Mouse (Mus musculus): ENCODE measurements around the gene A730071L15Rik. TPM values are rescaled to one million over a fixed set of nuclear protein-coding genes. Genes with fewer than 3 reads are reported as not detected.
A peak's percentile ranks its signal among the peaks of the same experiment; 100 is the strongest.

A730071L15Rik gene
- total RNA-seq, 2 experiments from 2014 or later: 0.28 to 0.30 TPM

DNA sequence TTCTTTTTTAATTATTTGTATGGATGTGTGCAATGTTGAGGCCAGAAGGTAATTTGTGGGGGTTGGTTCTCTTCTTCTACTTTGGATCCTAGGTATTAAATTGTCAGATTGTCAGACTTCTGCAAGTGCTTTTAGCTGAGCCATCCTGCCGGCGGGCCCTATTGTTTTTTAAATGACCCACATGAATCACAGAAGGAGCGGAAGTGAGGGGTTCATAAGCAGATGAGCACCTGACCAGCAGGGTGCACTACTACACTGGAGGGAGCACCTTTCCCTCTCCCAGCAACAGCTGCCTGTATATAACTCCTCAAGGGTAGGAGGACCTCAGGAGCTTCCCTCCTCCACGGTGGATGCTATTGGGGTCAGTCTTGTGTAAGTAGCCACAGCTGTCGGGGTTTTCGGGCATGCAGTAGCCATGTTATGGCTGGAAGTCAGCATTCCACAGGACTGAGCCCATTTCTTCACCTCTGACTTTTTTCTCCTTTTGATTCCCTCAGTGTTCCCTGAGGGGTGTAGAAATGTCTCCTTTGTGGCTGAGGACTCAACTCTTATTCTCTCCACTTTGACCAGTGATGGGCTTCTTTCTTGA lies 18.9 kb upstream of the A730071L15Rik start:
- no peak for DNase-seq (ENCODE audit: low spot score in 2 of 2)

DNA sequence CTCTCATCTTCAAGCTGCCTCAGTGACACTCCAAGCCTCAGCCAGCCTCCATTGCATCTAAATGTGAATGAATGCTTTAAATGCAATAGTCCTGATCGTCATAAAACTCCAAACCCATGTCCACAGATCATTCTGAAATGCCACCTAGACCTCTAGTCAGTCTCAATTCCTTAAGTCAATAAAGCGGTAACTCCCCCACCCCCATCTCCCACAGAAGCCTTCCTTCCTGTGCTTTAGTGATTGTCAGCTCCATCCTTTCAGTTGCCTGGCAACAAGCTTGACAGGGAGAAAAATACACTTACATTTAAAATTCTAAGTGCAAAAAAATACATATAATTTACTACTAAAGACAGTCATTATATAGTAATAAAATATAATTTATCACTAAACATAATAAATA lies 16.6 kb upstream of the A730071L15Rik start:
- no peak for DNase-seq (ENCODE audit: low spot score in 2 of 2)

DNA sequence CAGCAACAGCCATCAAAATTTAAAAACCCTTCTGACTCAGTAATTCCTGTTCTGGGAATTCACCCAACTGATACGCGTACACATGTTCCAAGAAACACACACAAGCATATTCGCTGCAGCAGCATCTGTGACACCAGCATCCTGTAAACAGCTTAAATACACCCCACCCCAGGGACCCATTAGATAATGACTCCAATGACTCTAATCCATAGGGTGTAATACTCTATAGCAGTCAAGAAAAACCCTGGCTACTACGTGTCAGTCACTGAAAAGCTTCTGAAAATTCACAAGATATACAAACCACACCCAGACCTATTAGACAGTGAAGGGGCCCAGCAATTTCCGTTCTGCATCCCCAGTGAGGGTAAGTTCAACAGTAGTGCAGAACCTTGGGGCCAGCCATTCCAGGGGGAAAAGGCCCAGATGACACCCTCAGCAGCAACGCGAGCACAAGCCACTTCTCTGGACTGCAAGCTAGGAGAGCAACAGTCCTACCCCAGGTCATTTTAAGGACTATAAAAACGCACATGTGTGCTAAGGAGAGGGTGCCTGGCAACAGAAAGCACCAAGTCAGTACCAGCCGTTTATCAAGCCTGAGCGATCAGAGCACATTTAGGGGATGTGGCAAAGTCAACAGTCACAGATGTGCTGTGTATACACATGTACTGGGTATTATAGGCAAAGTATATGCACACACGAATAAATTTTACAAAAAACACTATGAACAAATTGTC lies 15.5 kb upstream of the A730071L15Rik start:
- no peak for DNase-seq (ENCODE audit: low spot score in 2 of 2)

DNA sequence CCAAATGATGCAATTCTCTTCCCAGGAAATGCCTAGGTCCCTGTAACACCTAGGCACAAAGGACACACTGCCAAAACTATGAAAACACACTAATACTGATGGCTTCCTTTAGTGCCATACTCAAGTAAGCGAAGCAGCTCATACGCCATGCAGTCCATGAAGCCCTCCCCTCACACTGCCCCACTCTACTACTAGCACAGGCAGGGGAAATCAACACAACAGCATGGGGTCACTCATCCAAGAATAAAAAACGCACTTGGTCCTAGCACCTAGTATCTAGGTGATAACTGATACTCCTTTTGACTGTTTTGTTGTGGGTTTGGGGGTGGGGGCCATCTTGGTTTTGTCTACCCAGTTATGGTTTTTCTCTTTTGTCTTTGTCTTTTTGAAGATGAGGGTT lies 12.4 kb upstream of the A730071L15Rik start:
- DNase-seq (ENCODE audit: low spot score in 2 of 2): no peak

DNA sequence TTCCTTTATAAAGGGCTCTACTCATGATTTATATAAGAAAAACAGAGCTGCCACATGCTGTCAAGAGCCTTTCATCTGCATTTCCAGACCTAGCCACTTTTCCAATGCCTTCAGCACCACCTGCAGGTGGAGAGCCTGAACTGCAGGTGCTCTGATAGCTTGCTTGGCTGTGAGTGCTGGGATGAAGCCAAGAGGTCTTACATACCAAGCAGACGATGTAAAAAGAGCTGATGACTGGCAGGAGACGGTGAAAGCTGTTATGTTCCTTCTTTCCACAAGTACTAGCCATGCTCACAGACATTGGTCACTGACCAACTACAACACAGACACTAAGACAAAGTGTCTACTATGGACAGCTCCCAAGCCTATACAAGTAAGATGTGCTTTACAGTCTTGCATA lies 12.0 kb upstream of the A730071L15Rik start:
- peak; percentile 94 to 96 for DNase-seq (ENCODE audit: low spot score in 2 of 2)

DNA sequence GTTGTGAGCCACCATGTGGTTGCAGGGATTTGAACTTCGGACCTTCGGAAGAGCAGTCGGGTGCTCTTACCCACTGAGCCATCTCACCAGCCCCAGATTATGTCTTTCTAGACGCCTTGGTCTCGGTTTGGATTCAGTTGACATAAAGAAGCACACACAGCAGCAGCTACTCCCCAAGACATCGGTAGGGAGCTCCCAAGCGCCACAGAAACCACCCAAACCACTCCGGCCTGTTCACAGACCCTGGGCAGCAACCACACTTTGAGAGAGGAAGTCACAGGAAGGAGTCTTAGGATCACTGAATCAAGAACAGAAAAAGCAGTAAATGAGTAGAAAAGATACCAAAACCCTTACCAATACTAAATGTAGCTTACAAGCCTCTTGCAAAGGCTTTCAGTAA lies 3.0 kb upstream of the A730071L15Rik start:
- DNase-seq (ENCODE audit: low spot score in 2 of 2): no peak

DNA sequence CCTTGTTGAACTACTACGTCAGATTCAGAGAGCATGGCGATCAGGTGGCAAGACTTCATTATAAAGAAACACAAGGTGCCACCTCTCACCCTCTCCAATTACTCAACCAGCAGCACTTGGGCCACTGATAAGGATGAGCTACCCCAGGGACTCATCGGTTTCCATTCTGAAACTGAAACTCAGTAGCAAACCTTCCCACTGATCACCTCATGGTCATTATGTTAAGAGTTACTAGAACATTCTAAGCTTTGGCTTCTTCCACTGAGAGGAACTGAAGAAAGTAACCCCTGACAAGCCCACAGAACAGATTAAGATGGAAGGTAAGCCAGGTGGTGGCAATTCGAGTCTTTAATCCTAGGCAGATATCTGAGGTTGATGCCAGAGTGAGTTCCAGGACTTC lies 1.4 kb upstream of the A730071L15Rik start:
- no peak for DNase-seq (ENCODE audit: low spot score in 2 of 2)

DNA sequence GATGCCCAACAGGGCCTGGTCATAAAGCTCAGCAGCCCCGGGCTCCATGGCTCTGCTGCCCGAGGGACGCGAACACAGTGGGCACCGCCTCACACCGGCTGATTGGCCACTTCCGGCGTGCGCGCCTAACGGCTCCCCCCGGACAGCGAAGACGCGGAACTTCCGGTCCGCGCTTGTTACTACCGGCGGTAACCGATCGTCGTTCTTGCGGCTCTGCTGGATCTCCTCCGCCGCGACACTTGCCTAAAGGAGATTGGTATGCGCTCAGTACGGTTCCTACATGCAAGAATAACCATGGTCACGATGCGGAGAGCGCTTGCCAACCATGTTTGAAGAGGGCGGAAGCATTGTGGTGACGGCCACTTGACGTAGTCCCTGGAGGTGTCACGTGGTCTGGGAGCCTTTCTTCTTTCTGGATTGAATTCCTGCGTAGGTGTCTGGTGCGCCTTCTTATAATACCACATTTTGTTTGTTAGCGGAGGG lies 299 bp downstream of the A730071L15Rik start, which contains the start of gene Nudcd3:
Gene Nudcd3, minus strand, starts transcription at position 329 of the 483 bp plus-strand sequence.
- peak; percentile 85 to 88 for DNase-seq (ENCODE audit: low spot score in 2 of 2)

DNA sequence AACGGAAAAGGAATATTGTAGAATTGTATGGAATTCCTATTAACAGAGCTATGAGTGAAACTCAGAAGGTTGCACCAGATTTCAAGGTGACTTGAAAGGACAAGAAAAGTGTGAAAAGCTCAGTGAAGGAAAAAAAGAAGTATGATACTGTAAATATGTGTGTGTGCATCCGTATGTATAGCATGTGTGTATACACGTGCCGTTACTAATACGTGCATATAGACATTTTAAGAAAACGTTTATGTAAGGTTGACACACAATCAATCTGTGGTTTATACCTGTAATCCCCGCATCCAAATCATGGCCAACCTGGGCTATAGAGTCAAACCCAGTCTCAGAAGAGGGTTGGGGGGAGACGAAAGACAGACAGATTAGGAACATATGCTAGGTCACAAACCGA lies 741 bp downstream of the A730071L15Rik start:
- no peak for DNase-seq (ENCODE audit: low spot score in 2 of 2)

DNA sequence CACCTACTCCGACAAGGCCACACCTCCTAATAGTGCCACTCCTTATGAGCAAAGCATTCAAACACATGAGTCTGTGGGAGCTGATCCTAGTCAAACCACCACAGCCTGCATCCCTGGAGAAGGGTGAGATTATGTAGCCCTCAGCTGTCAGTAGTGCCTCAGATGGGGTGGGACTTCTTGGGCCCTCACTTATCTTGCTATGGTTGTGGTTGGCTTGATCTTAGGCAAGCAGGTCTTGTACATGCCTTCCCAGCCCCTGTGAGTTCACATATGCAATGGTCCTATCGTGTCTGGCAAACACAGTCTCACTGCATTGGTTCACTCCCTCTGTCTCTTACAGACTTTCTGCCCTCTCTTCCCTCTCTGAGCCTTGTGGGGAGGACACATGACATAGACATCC lies 7.3 kb downstream of the A730071L15Rik start:
- no peak for DNase-seq (ENCODE audit: low spot score in 2 of 2)

DNA sequence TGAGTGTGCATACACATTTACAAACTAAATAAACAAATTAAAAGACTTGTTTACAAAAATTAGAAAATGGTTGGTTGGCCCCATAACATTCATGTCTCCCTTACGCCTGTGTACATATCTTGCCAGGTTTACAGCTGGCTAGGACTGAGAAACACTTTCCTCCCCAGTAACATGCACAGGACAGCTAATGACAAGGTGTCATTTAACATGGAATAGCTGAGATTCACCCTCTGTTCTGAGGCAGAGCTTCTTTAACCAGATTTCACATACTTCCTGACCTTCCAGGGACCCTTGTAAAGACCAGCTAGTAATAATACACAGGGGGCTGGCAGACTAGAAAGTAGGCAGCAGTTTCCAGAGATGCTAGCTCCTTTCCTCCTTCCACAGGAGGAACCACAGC lies 8.3 kb downstream of the A730071L15Rik start:
- no peak for DNase-seq (ENCODE audit: low spot score in 2 of 2)

DNA sequence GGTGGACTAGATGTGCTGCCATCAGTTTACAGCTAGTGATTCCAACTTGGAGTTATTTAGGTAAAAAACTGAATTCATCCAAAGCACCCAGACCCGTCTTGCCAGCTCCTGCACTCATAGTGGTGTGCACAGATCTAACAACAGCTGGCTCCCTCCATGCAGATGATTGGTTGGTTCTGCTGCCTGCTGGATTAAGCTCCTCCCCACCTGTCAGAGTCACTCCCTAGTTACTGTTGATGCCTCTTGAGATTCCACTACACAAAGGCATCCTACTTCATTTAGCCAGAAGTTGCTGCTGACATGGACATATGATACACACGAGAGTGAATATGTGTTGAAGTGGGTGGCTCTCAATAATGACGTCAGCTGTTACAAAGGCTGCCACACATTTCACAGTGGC lies 17.0 kb downstream of the A730071L15Rik start:
- DNase-seq (ENCODE audit: low spot score in 2 of 2): no peak

DNA sequence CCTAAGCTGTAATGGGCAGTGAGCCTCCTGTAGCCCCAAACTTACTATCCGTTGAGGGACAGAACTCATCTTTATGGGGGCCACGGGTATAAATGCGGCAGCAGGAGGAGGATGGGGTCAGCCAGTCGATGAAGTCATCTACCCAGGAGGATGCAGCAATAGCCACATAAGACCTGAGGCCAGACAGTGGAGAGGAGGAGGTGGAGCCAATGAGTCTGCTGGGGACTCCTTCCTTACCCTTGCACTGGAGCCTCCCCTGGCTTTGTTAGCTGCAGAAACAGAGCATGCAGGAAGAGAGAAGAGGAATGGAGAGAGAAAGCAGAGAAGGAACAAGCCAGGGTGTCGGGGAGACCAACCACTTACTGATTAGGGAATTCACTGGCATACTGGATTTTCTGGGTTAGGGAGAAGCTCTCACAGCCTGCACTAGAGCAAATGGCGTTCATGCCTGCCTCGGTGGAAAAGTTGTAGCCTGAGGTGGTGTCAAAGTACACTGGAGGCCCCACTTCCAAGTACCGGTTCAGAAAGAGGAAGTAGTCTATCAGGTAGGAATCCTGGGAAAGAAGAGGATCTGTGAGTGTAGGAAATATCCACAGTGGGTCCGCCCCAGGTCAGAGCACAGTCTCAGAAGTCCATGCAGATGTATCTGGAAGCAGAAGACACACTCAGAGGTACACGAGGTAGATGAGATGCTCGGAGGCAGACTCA lies 18.5 kb downstream of the A730071L15Rik start:
- DNase-seq (ENCODE audit: low spot score in 2 of 2): no peak

DNA sequence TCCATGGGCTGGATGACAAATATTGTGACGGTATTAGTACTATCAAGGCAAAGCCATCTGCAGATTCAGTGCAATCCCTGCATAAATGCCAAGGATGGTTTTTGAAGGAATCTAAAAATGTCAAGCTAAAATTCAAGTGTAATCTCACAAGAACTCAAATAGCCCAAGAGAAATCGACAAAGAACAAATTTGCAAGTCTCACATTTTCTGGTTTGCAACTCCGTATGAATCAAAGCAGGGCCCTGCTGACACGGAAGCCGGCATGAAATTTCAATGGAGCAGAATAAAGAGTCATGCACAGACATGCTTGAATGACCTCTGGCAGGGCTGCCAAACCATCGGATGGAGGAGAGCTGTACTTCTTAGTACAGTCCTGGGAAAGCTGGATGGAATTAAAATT lies 20.1 kb downstream of the A730071L15Rik start:
- no peak for DNase-seq (ENCODE audit: low spot score in 2 of 2)

DNA sequence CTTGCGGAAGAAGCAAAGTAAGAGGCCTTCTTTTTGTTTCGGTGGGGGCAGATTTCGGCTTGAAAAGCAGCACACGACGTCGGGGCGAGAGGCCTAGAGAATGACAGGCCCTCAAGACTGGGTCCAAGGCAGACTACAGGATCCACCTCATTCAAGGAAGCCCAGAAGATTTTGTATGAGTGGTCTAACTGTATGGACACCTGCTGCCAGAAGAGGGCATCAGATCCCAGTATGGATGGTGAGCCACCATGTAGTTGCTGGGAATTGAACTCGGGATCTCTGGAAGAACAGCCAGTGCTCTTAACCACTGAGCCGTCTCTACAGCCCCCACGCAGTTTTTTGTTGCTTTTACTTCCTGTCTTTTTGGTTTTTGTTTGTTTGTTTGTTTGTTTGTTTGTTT lies 22.4 kb downstream of the A730071L15Rik start:
- no peak for DNase-seq (ENCODE audit: low spot score in 2 of 2)

DNA sequence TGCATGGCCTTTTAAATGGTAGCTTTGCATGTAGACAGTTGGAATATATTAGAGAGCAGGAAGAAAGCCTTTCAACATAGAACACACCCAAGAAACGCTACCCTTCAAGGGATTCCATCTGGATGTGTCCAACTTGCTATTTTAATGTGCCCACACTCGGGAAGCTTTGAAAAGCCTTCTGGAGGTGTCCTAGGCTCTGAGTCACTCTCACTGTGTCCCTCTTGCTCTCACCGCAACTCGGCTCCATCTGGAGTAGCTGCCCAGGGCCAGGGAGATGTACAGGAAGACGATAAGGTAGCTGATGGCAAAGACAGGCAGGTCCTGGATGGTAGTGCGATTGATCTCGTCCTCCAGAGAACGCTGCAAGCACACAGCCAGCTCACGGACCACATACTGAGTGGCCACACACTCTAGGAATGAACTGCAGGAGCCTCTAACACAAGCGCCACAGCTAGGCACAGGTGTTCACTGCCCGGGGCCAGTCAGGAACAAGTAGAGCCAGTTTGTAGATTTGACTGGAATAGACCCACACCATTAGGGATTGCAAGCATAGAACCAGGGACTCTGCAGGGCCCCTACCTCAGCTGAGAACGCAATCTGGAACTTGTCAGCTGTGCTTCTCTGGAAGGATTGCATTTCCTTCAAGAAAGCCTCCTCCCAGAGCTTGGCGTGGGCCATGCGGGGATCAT lies 24.9 kb downstream of the A730071L15Rik start:
- peak; percentile 49 to 65 for DNase-seq (ENCODE audit: low spot score in 2 of 2)

DNA sequence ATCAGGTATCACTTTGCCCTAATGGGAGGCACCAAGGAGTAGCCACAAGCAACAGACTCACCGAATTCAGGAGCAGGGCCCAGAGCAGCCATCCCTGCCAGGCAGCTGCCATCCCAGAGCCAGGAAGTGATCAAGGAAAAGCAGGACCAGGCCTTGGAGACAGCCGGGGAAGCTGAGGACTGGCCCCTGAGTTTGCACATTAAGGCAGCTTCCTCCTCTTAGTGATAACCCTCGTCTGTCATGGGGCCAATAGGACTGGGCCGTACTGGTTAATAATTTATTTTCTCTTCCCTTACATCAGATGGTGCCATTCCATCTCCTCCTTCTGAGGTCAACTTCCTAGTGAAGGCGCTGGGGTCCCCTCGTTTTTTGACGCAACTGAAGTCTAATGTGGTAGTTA lies 30.2 kb downstream of the A730071L15Rik start, which contains the start of gene Npc1l1:
Gene Npc1l1, minus strand, starts transcription at position 132 of the 400 bp plus-strand sequence.
- no peak for DNase-seq (ENCODE audit: low spot score in 2 of 2)

DNA sequence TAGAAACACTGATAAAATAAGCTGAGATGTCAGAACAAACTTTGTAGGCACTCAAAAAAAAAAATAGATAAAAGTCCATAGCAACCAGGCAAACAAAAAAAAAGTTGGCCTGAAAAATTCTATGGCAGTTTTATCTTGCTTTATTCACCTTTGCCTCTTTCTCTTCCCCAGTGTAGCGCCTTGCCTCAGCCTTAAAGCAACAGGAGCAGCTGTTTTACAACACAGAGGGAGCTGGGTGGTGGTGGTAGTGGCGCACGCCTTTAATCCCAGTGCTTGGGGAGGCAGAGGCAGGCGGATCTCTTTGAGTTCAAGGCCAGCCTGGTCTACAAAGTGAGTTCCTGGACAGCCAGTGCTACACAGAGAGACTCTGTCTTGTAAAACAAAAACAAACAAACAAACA lies 33.2 kb downstream of the A730071L15Rik start:
- no peak for DNase-seq (ENCODE audit: low spot score in 2 of 2)

DNA sequence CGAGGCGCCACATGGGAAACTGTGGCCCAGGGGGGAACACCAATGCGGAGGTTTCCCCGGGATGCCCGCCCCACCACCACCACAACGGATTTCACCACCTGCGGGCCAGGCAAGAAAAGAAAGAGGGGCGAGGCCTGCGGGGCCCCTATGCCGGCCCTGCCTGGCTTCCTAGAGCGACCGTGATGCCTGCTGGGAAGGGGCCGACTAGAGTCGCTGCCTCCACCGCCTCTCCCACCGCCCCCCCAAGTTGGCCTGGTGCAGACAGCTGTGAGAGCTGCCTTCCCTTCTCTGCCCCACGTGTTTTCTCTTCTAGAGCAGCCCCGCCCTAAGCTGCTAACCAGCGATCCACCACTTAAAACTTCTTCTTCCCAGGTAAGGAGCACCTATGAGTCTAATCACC lies 44.9 kb downstream of the A730071L15Rik start:
- no peak for DNase-seq (ENCODE audit: low spot score in 2 of 2)

Measured in left cerebral cortex, adult 18-20 months (tissue).